Mouse (Mus musculus) thymus, postnatal 36 days (tissue): ENCODE data around the gene Chd9.
"Not testable (repeated sequence)": the region's sequence is repeated elsewhere in the genome, so short reads cannot be mapped to it uniquely, and the experiment has no call there.

Source experiments
- DNase-seq, 2 experiments: peaks; one replicate each; pipeline ENCODE4 v3.0.0; 2022; ENCODE audit warnings: mixed read lengths in 2 of 2

Gene Chd9

GRCm38 (mm10) chr8:90907848-90908551 lies 79.8 kb downstream of the Chd9 start:
- DNase-seq = peak; percentile 93 to 95

GRCm38 (mm10) chr8:90908580-90909471 lies 80.7 kb downstream of the Chd9 start:
- DNase-seq = peak; percentile 65 to 72

DNA sequence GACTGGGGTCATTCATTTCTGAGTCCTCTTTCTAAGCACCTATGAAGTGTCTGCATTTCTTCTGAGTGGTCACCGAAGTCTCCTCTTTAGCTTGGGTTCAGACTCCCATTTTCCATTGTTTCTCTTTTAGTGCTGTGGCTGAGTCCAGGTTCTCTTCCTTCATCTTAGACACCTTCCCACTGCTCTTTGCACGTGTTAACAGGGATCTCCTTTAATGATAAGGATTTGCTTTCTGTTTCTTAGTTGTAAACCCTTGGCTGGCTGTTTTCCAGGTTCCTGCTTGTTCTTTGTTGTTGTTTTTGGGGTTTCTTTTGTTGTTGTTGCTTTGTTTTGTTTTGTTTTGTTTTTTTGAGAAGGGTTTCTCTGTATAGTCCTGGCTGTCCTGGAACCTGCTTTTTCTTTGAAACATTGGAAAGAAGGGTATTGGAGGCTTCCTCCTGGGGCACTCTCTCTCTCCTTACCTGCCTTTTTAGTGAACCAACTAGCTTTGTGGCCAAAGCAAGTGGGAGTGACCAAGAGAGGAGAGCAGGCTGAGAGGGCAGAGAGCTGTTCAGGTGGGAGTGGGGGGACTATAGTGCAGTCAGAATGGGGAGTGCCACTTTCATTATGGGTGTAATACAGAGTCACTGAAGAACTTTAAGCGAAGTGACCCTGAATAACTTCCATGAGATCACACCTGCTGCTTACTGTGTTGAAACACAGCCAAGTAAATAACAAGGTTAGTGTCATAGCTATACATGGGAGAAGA lies 95.2 kb downstream of the Chd9 start:
- no peak for DNase-seq

DNA sequence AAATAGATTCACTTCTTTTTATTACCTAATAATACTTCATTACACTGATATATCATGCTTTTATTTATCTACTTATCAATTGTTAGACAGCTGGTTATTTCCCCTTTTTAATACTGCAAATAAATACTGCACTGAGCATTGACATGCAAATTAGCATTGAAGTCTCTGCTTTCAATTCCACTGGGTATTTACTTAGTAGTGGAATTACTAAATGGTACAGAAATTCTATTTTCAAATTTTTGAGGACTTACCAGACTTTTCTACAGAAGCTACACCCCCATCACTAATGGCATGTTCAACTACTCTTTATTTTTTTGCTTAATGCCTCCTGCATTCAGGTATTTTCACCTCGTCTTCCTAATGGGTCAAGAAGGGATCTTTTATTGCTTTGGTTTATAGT lies 100.3 kb downstream of the Chd9 start:
- no peak for DNase-seq

- DNase-seq = not testable (repeated sequence)
Observed at GRCm38 (mm10) chr8:90930125-90930524, 102.0 kb downstream of the Chd9 start.

DNA sequence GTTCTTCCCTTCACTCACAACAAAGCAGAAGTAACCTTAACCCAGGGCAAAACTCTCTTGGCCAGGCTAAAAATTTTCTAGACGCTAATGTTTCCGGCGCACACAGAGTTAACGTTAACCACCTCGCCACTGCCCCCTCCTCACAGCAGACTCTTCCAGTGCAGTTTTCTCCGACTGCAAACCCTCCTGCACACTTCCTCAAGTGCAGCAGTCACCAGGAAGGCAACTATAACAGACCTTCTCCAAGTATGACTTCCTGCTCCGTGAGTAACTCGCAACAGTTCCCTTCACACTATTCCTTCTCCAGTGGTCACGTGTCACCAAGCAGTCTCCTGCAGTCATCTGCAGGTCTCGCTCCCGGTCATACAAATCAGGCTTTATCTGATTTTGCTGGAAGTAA lies 104.8 kb downstream of the Chd9 start:
- no peak for DNase-seq

DNA sequence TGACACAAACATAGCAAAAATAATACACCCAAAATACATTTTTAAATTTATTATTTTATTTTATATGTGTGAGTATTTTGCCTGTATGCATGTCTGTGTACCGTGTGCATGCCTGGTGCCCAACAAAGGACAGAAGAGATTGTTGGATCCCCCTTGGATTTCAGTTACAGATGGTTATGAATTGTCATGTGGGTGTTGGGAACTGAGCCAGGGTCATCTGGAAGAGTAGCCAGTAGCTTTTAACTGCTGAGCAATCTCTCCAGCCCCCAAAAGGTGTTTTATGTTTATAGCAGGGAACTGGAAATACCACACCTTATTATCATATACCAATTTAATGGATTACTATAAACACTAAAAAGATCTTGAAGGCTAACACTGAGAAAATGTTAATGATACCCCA lies 106.6 kb downstream of the Chd9 start:
- DNase-seq = no peak

- no peak for DNase-seq
Observed at GRCm38 (mm10) chr8:90936840-90937239, 108.7 kb downstream of the Chd9 start.

- no peak for DNase-seq
Observed at GRCm38 (mm10) chr8:90938352-90938930, 110.3 kb downstream of the Chd9 start.

GRCm38 (mm10) chr8:90939867-90940266 lies 111.7 kb downstream of the Chd9 start:
- DNase-seq = no peak

- DNase-seq = no peak
Observed at GRCm38 (mm10) chr8:90943770-90944169, 115.6 kb downstream of the Chd9 start.

DNA sequence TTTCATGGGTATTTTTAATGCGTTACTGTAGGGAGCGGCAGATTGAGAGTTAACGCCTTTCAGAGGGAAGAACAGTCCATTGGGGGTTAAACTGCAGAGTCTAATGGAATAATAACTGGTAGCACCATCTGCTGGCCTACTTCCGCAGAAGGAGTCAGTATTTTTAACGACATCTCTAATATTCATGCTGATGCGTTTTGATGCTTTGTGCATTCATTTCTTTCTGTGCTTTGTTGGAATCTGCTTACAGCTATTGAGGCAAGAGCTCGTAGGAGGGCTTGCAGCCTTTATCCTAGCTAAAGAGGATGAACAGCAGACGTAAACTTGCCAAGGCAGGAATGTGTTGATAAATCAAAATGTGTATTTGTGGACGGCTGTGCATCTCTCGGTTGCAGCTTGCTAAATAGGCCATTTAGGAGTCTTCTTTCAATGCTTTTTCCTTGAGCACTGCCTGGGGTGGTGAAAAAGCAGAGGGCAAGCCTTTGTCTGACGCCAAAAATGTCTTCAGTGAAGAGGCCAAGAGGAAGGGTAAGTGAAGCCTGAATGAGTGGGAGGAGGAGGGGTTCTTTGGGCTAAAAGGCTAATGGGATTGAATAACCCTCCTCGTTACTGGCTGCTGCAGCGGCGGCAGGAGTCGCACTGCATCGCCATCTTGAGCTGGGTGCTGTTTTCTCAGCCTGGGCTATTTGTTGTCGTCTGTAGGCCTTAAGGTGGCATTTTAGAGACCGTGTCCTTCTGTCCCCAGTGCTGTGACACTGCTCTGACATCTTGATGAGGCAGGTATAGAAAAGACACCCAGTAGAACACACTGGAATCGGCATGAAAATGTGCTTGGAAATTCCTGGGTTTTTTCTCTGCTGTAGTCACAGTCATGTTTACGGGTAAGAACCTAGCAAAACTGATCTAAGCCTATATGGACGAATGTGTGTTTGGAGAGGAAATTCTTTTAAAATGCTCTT lies 126.9 kb downstream of the Chd9 start:
- DNase-seq = peak; percentile 60 to 65

DNA sequence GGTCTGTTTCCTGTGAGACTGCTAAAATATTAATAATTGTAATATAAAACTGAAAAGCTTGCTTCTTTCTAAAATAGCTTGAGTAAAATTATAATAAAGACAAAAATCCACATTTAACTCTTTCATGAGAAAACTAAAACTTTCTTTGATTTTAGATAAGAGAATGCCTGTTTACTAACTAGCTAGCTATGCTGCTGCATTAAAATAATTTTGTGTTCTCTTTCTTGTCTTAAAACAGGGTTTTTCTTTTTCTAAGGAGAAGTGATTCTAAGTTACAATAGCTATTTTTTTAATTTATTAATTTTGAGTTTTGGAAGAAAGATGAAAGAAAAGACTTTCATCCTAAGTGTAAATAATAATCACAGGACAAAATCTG lies 127.6 kb downstream of the Chd9 start:
- DNase-seq = no peak

DNA sequence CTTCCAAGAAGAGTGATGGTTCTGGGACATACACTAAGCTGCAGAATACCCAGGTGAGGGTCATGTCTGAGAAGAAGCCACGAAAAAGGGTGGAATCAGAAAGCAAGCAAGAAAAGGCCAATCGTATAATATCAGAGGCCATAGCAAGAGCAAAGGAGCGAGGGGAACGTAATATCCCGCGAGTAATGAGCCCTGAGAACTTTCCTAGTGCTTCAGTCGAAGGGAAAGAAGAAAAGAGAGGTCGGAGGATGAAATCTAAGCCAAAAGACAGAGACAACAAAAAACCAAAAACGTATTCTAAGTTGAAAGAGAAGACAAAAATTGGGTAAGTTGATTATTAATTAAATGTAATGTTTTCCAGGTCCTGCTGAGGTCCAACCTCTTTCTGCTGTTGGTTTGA lies 128.2 kb downstream of the Chd9 start:
- DNase-seq = no peak

GRCm38 (mm10) chr8:90957711-90958110 lies 129.6 kb downstream of the Chd9 start:
- DNase-seq = no peak

DNA sequence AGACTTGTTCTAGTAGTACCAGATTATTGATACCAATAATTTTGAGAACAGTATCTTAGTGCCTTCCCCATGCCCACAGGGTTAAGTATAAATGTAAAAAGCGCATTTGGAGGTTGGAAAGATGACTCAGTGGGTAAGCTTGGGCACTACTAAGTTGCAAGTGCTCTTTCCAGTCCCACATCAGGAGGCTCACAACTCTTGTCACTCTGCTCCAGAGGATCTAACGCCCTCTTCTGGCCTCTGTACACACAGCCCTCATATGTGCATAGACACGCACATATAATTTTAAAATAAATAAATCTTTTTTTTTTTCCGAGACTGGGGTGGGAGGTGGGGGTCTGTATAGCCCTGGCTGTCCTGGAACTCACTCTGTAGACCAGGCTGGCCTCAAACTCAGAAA lies 131.6 kb downstream of the Chd9 start:
- no peak for DNase-seq

GRCm38 (mm10) chr8:90961603-90962002 lies 133.5 kb downstream of the Chd9 start:
- DNase-seq = peak; percentile 30 to 52

GRCm38 (mm10) chr8:90964044-90964443 lies 135.9 kb downstream of the Chd9 start:
- no peak for DNase-seq

- DNase-seq = no peak
Observed at GRCm38 (mm10) chr8:90965467-90966170, 137.5 kb downstream of the Chd9 start.

DNA sequence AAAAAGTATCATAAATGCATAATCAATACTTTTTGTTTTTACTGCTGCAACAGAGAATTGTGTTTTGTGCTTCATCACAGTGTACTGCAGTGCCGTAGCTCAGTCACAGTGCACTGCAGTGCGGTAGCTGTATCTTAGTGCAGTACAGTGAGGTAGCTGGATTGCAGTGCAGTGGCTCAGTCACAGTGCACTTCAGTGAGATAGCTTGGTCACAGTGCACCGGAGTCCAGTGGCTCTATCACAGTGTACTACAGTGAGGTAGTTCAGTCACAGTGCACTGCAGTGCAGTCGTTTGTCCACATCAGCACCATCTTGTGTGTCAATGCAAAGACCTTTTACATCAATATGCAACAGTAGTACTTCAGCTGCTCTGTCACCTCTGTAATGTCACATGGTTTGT lies 140.2 kb downstream of the Chd9 start:
- DNase-seq = no peak

- peak; percentile 23 to 34 for DNase-seq
Observed at GRCm38 (mm10) chr8:90976960-90977371, 148.8 kb downstream of the Chd9 start.
